ENCODE assay signal across 20 mouse cellular contexts in the genomic region with DNA sequence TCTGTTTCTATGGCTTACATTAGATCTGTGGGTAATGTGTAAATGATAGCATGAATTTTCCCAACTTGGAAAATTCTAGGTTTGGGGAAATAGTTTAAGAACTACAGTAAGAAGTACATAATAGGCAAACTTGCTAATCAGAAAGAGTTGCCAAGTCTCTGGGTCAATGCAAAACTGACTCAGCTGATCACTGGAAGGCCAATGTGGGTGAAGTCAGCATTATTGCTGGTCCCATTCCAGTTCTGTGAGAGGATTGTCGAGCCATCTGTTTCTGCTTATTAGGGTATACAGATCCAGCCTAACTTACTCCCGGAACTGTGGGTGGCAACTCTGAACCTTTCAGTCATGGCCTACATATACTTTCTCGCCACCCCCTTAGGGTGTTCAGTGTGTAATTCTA. TPM values are rescaled to one million over a fixed set of nuclear protein-coding genes. Genes with fewer than 3 reads are reported as not detected.
"Had no signal": no experiment of that assay in that cellular context is flagged by ENCODE, and none has a peak within 500 bp of the region (broad histone marks: within the 10 kb centered on the region; RNA-seq: fewer than 3 reads in every experiment).

No protein-coding gene starts in this region.

- H3K36me3 ChIP-seq: limb, embryonic 10.5 days; limb, embryonic 13.5 days; liver, embryonic 12.5 days; liver, embryonic 15.5 days; lung, embryonic 15.5 days; midbrain, embryonic 10.5 days; midbrain, embryonic 13.5 days had no signal

- H3K27ac ChIP-seq: kidney, postnatal 0 days; layer of hippocampus, adult 2 months; limb, embryonic 10.5 days; limb, embryonic 13.5 days; liver, embryonic 12.5 days; liver, embryonic 15.5 days; lung, embryonic 15.5 days; midbrain, embryonic 10.5 days; midbrain, embryonic 13.5 days had no signal

- DNase-seq: kidney, postnatal 25 days; layer of hippocampus, adult 9-11 months; liver; lung, adult 18-20 months; lung, postnatal 10 days; lung, postnatal 36 days; thymus, adult 18-20 months; thymus, postnatal 14 days; thymus, postnatal 4 days had no signal

- H3K9ac ChIP-seq: limb, embryonic 13.5 days; liver, embryonic 12.5 days; liver, embryonic 15.5 days; lung, embryonic 15.5 days; midbrain, embryonic 13.5 days had no signal

- H3K4me3 ChIP-seq: layer of hippocampus, adult 2 months; limb, embryonic 10.5 days; limb, embryonic 13.5 days; liver, embryonic 12.5 days; liver, embryonic 15.5 days; lung, embryonic 15.5 days; megakaryocyte, embryonic 14.5 days; midbrain, embryonic 10.5 days; midbrain, embryonic 13.5 days had no signal

- H3K4me2 ChIP-seq: limb, embryonic 13.5 days; liver, embryonic 12.5 days; liver, embryonic 15.5 days; lung, embryonic 15.5 days; midbrain, embryonic 13.5 days had no signal

- H3K9me3 ChIP-seq: limb, embryonic 10.5 days; limb, embryonic 13.5 days; liver, embryonic 12.5 days; liver, embryonic 15.5 days; lung, embryonic 15.5 days; megakaryocyte, embryonic 14.5 days; midbrain, embryonic 10.5 days; midbrain, embryonic 13.5 days had no signal

- H3K4me1 ChIP-seq: limb, embryonic 10.5 days; limb, embryonic 13.5 days; liver, embryonic 12.5 days; liver, embryonic 15.5 days; lung, embryonic 15.5 days; megakaryocyte, embryonic 14.5 days; midbrain, embryonic 10.5 days; midbrain, embryonic 13.5 days had no signal

- H3K27me3 ChIP-seq: limb, embryonic 13.5 days; liver, embryonic 12.5 days; liver, embryonic 15.5 days; lung, embryonic 15.5 days; megakaryocyte, embryonic 14.5 days; midbrain, embryonic 13.5 days had no signal

- ATAC-seq: liver, embryonic 12.5 days; midbrain, embryonic 13.5 days had no signal

RNA-seq across cellular contexts. Expression of gene Gabrg3, which starts 55.8 kb away (rescaled TPM):
- polyA plus RNA-seq: spleen, adult 2 months had no signal
